Mouse (Mus musculus) adrenal gland, adult 8-10 months (tissue): ENCODE measurements around the gene Rbbp8nl. TPM values are rescaled to one million over a fixed set of nuclear protein-coding genes. Genes with fewer than 3 reads are reported as not detected.
A peak's percentile ranks its signal among the peaks of the same experiment; 100 is the strongest.

Source experiments
- DNase-seq: peaks from one replicate; pipeline ENCODE4 v3.0.0; 2022
- total RNA-seq, 4 experiments: library from RNA; stranded (reverse); gene quantifications; 2 replicates each; pipeline ENCODE4 v1.2.4; 2022

The Rbbp8nl gene
- total RNA-seq, 4 experiments from 2014 or later: not detected

GRCm38 (mm10) chr2:180257001-180257521, 32.6 kb downstream of the Rbbp8nl start, which contains the start of gene Rps21:
Gene Rps21 (plus strand): TSS chr2:180257377.
- peak; percentile 98 for DNase-seq

GRCm38 (mm10) chr2:180256296-180257000, 33.2 kb downstream of the Rbbp8nl start:
- DNase-seq: no peak

- DNase-seq: no peak
Observed at GRCm38 (mm10) chr2:180255701-180256100, 34.0 kb downstream of the Rbbp8nl start.

GRCm38 (mm10) chr2:180254436-180255209, 35.1 kb downstream of the Rbbp8nl start:
- no peak for DNase-seq

- DNase-seq: no peak
Observed at GRCm38 (mm10) chr2:180251838-180252237, 37.8 kb downstream of the Rbbp8nl start.

- peak; percentile 68 for DNase-seq
Observed at GRCm38 (mm10) chr2:180250930-180251611, 38.6 kb downstream of the Rbbp8nl start.

- no peak for DNase-seq
Observed at GRCm38 (mm10) chr2:180248947-180249660, 40.6 kb downstream of the Rbbp8nl start.

- DNase-seq: no peak
Observed at GRCm38 (mm10) chr2:180247916-180248315, 41.8 kb downstream of the Rbbp8nl start.

GRCm38 (mm10) chr2:180243108-180243507, 46.6 kb downstream of the Rbbp8nl start:
- no peak for DNase-seq

- DNase-seq: no peak
Observed at GRCm38 (mm10) chr2:180238591-180238990, 51.1 kb downstream of the Rbbp8nl start.

GRCm38 (mm10) chr2:180237601-180238345, 51.9 kb downstream of the Rbbp8nl start:
- no peak for DNase-seq

- DNase-seq: no peak
Observed at GRCm38 (mm10) chr2:180236930-180237329, 52.7 kb downstream of the Rbbp8nl start.

- DNase-seq: no peak
Observed at GRCm38 (mm10) chr2:180236500-180236899, 53.2 kb downstream of the Rbbp8nl start.

GRCm38 (mm10) chr2:180235788-180236187, 53.9 kb downstream of the Rbbp8nl start:
- DNase-seq: no peak

- no peak for DNase-seq
Observed at GRCm38 (mm10) chr2:180234980-180235379, 54.7 kb downstream of the Rbbp8nl start.

- DNase-seq: no peak
Observed at GRCm38 (mm10) chr2:180234353-180234752, 55.3 kb downstream of the Rbbp8nl start.

GRCm38 (mm10) chr2:180233101-180233904, 56.4 kb downstream of the Rbbp8nl start:
- DNase-seq: no peak

- DNase-seq: no peak
Observed at GRCm38 (mm10) chr2:180230482-180230881, 59.2 kb downstream of the Rbbp8nl start.

- DNase-seq: no peak
Observed at GRCm38 (mm10) chr2:180229129-180229528, 60.5 kb downstream of the Rbbp8nl start.

GRCm38 (mm10) chr2:180228592-180228991, 61.1 kb downstream of the Rbbp8nl start:
- peak; percentile 91 for DNase-seq

- no peak for DNase-seq
Observed at GRCm38 (mm10) chr2:180228060-180228458, 61.6 kb downstream of the Rbbp8nl start.
